Mouse (Mus musculus) embryonic fibroblast, embryonic 13.5 days (primary cell): ENCODE data around the gene Gata3.

Experiments
- CTCF ChIP-seq: IDR thresholded peaks from 2 replicates; pipeline ENCODE4 v1.5.1; 2011; ENCODE audit warnings: mild to moderate bottlenecking, control low read depth, low read length, moderate library complexity, borderline replicate concordance; ENCODE audit not compliant: insufficient read depth
- POLR2A ChIP-seq: IDR thresholded peaks from 2 replicates; pipeline ENCODE4 v1.6.1; 2011; ENCODE audit warnings: low read depth, mild to moderate bottlenecking, control low read depth, low read length, moderate library complexity

DNA sequence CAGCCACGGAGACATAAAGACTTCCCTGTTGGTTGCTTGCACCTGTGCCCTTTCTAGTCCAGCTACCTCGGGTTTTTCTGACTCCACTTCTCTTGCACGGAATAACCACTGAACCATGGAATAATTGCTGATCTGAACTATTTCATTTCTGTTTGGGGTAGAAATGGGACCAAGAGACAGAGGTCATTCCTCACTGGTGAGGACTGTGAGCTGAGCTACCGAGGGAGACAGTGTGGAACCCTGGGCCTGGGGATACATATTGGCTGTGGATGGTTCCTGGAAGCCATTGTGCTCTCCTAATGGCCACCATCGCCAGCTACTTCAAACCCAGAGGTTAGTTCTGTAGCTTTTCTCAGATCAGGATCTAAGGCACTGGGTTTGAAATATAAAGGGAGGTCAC, 1.1 kb upstream of the Gata3 start:
- no peak for TF ChIP-seq CTCF
- no peak for TF ChIP-seq POLR2A
